Mouse (Mus musculus) adrenal gland, adult 18-20 months (tissue): ENCODE measurements around the gene Cenpn. TPM values are rescaled to one million over a fixed set of nuclear protein-coding genes. Genes with fewer than 3 reads are reported as not detected.

Experiments used
- DNase-seq, 2 experiments: peaks; one replicate each; pipeline ENCODE4 v3.0.0; 2021 to 2022; ENCODE audit warnings: low spot score in 2 of 2
- long read RNA-seq, 2 experiments: library from polyadenylated mRNA; stranded (forward); transcript quantifications; one replicate each; pipeline ENCODE4 v2.0.0; 2021
- total RNA-seq, 2 experiments: library from RNA; stranded (reverse); gene quantifications; 1 replicate in 1 of 2; 2 replicates in 1 of 2; pipeline ENCODE4 v1.2.3; 2021

Gene Cenpn
- 1 to 10 TPM; 2.6 to 2.7 TPM for total RNA-seq
- long read RNA-seq, experiment 1, partial matches to known transcripts, result 0 of 2 reads
- long read RNA-seq, experiment 1, other reads (novel, unspliced or antisense), result 1 of 2 reads
- long read RNA-seq, experiment 2, partial matches to known transcripts, result 2 of 4 reads
- long read RNA-seq, experiment 2, other reads (novel, unspliced or antisense), result 0 of 4 reads

DNA sequence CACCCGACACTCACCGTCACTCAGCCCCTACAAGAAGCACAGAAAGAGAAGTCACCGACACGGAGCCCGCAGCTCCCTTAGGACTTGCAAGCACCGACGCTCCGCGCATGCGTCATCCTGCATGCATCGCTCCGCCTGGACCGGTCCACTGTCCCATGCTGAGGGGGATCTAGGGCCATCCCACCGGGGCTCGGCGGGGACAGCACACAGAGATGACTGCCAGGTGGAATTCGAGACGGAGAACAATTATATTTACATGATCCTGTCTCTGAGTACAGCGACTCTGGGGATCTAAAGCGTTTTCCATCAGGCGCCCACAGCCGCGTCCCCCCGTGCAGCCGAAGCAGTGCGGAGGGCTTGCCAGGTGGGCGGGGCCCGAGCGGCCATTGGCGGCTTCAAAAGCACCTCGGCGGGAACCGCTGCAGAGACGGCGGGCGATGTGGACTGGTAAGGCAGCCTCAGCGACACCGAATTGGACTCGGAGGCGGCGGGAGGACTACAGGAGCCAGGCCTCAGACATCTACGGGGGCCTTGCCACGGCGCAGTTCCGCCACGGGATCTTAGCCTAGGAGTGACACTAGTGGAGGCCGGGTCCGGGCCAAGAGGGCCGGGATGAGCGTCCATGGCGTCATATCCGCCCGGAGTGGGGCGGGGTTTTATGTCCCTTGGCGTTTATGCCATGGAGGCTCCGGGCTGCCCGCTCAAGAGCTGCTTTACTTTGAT, at the start of gene Cenpn, which contains the start of gene Cmc2:
Gene Cenpn (plus strand): TSS at position 394 of the 723 bp plus-strand sequence.
Gene Cmc2 (minus strand): TSS at position 119 of the 723 bp plus-strand sequence.
- DNase-seq, result peak; percentile 88 to 89

DNA sequence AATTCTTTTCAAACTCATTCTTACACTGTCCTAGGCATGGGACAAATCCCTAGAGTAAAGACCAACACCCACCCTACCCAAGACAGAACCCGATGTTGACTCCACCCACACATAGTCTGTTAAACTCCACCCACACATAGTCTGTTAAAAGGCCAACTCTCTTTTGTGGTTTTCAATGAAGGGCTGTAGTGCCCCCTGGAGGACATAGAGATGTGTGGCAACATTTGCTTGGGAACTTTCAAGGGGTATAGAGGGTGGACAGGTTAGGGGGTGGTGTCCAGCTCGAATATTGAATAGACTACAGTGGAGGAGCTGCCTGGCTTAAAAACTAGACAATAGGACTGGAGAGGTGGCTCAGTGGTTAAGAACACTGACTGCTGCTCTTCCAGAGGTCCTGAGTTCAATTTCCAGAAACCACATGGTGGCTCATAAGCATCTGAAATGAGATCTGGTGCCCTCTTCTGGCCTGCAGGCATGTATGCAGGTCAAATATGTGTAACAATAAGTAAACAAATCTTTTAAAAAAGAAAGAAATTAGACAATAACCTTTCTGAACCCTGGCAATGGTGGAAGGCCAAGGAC, 48.7 kb upstream of the Cenpn start:
- DNase-seq, result no peak

- DNase-seq, result no peak
Measured at GRCm38 (mm10) chr8:116873586-116873985, 47.9 kb upstream of the Cenpn start.

DNA sequence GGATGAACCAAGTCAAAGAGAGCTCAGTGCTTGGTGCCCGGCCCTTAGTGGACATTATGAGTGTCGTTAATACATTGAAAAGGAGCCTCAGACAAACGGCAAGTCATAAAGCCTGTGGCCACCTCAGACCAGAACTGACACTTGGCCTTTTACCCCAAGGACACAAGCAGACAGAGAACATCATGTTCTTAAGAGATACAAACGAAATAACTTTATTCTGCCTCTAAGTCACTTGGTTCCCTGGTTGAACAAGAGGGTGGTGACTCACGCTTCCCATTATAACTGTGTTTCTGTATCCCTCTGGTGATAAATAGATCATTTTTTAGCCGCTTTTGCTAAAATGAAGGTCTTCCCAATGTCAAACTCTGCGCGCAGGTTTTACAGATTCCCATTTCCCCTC, 47.5 kb upstream of the Cenpn start:
- no peak for DNase-seq

GRCm38 (mm10) chr8:116875798-116876450, 45.6 kb upstream of the Cenpn start:
- no peak for DNase-seq

- no peak for DNase-seq
Measured at GRCm38 (mm10) chr8:116881396-116881795, 40.1 kb upstream of the Cenpn start.

DNA sequence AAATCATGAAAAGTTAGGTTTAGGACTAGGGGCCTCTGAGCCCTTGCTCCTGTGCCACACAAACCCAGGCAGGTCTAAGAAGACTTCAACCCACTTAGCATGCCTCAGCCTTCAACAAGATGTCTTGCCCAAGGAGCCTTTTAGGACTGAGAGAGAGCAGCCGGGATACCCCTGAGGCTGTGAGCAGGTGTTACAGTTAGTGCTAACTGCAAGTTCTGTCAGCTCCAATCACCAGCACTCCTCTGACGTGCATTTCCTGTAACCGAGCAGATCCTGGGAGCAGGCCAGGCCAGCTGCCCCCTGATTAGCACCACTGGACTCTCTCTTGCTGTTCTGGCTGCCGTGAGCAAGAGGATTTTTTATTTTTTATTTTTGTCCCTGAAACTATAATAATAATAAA, 33.7 kb upstream of the Cenpn start:
- no peak for DNase-seq

- no peak for DNase-seq
Measured at GRCm38 (mm10) chr8:116891446-116891845, 30.1 kb upstream of the Cenpn start.

DNA sequence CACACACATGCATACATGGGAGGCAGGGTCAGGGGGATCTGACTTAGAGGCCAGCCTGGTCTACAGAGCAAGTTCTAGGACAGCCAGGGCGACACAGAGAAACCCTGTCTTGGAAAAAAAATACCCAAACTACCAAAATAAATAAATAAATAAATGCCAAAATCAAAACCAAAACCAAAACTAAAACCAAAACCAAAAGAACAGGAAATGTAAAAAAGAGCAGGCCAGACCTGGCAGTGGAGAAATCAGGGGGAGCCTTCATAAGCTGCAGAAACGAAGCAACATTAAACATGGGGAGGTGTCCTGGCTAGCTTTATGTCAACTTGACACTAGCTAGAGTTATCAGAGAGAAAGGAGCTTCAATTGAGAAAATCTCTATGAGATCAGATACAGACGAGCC, 29.4 kb upstream of the Cenpn start:
- DNase-seq, result no peak

DNA sequence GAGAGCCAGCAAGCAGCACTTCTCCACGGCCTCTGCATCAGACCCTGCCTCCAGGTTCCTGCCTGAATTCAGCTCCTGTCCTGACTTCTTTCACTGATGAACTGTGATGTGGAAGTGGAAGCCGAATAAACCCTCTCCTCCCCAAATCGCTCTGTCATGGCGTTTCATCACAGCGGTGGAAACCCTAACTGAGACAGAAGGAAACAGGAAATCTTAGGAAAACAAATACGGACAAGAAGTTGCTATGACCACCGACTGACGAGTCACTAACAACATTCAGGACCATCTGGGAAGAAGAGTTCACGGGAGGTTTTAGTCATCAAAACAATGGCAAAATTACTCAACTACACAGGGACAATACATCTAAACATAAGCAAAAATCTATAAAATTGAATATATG, 28.9 kb upstream of the Cenpn start:
- DNase-seq, result no peak

DNA sequence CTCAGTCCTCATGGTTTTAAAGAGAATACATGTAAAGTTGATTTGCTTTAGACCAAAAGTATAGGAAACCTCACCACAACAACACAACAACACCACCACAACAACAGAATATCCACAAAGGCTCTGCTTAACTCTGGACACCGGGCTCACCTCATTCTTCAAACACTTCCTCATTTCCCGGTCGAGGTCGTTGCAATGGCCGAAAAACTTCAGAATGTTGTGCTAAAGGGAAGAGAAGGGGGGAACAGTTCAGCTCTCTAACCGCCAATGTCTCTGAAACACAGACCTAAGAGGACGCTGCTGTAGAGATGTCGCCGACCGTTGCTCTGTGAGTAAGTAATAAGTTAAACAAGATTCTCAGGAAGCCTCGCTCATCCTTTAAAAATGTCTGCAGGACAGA, 27.6 kb upstream of the Cenpn start:
- DNase-seq, result no peak

DNA sequence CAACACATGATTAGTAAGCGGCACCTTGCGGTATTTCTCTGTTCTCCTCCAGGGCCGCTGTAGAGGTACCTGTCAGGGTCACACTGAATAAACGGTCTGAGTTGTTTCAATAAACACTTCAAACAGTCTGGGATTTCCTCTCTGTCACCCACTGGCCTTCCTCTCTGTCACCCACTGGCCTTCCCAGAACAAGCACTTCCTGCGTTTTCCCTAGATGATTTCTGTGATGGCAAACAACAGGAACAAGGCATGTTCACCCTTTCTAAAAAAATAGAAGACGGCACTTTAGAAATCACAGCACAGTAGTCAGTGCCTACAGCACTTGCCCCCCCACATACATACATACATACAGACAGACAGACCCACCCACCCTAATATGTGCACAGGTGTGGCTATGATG, 26.0 kb upstream of the Cenpn start:
- DNase-seq, result no peak

GRCm38 (mm10) chr8:116904736-116905135, 16.8 kb upstream of the Cenpn start:
- no peak for DNase-seq

DNA sequence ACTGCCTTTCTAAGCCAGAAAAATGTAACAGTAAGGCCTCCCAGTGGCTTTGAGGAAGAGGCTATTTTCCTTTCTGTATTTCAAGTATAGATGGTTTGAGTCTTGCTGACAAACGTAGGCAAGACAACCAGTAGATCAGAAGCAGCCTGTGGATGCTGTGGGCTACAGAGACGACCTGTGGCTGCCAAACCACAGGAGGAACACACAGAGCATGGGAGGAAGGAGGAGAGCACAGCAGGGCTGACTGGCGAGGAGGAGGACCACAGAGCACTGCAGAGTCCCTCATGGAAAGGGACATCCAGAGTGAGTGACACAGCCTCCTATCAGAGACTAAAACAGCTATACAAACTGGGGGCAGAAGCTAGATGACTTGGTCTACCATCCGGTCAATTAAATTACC, 16.3 kb upstream of the Cenpn start:
- no peak for DNase-seq

- no peak for DNase-seq
Measured at GRCm38 (mm10) chr8:116905836-116906235, 15.7 kb upstream of the Cenpn start.

GRCm38 (mm10) chr8:116921005-116921336, 559 bp upstream of the Cenpn start:
- peak; percentile 55 to 73 for DNase-seq

- no peak for DNase-seq
Measured at GRCm38 (mm10) chr8:116922060-116922757, 679 bp downstream of the Cenpn start.

DNA sequence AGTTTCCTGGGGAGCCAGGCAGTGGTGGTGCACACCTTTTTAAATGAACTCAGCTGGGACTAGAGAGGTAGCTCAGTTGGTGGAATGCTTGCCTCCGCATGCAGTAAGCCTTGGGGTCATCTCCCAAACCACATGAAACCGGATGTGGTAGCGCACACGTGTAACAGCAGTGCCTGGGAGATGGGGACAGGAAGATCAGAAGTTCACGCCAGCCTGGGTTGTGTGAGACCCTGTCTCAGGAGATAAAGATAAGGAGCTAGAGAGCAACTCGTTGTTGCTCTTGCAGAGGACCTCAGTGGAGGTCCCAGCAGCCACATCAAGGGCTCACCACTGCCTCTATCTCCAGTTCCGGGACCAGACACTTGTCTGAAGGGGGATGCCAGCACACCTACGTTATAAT, 2.0 kb downstream of the Cenpn start:
- no peak for DNase-seq

DNA sequence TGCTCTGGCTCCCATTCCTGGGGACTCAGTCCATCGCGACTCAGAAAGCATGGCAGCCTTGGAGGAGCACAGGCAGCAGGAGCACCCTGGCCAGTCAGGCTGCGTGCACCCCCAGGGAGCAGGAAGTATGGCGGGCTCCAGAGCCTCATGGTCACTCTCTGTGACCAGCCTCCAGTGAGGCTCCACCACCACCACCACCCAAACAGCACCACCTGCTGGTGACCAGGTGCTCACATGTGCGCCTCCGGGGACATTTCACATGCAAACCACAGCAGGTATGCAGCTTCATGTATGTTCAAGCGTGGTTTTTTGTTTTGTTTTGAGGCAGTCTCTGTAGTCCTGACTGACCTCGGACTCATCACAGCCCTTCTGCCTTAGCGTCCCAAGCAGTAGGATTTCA, 6.3 kb downstream of the Cenpn start:
- DNase-seq, result peak; percentile 52

DNA sequence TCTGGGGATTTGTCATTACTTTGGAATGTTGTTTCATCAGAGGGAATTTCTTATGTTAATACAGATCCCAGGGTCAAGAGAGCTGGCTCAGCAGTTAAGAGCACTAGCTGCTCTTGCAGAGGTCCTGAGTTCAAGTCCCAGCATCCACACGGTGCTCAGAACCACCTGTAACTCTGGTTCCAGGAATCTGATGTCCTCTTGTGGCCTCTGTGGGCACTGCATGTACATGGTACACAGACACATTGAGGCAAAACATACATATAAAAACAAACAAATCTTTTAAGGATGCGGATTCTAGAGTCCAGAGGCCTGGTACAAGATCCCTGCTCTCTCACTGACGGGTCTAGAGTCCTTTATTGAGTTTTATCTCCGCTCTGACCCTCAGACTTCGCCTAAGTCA, 7.1 kb downstream of the Cenpn start:
- DNase-seq, result no peak

- DNase-seq, result no peak
Measured at GRCm38 (mm10) chr8:116934976-116935375, 13.4 kb downstream of the Cenpn start.

DNA sequence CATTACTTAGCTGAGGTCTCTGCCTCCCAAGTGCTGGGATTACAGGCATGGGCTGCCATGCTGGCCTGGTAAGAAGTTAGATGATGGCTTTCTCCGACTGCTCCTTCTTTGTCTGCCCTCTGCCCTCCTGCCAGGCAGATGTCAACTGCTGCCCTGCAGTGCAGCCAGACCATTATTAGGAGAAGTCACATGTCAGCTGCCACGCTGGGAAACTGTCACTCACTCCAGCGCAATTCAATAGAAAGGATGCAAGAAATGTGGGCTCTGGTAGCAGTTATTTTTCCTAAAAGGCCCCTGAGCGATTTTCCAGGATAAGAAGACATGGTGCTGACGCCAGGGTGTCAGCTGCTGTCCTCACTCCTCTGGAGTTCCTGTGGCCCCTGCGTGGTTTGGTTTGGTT, 14.0 kb downstream of the Cenpn start:
- no peak for DNase-seq
